Mouse (Mus musculus) lung, postnatal 4 days (tissue): ENCODE results near the gene Ppie.
"Not testable (repeated sequence)": the region's sequence is repeated elsewhere in the genome, so short reads cannot be mapped to it uniquely, and the experiment has no call there.

ENCODE experiments used
- DNase-seq, 2 experiments: peaks; one replicate each; pipeline ENCODE4 v3.0.0; 2021

Gene Ppie

DNA sequence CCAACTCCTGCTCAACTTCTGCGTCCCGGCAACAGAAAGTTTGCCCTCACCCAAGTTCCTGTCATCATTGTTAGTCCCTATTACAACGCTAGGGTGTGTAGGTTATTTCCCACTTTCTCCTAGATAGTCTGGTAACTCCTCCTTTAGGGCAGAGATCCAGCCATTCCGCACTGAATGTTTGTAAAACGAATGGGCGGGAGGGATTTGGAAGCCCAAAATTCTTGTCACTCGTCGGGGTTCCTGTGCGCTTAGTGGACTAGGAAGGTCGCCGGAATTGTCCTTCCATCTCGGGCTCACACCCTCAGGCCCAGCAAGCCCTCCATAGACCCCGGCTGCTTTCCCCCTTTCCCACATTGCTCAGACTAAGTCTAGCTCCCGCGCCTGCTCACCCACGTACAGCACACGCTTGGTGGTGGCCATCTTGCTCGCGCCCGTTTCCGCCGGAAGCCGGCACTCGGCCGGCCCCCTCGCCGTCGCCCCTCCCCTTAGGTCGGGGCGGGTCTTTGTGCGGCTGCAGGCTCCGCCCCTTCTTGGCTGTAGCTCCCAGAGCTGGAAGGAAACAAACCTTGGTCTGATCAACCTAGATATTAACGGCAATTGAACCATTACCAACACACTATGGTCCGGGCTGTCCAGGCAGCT is at the start of gene Ppie:
Ppie (minus strand) TSS at position 439 of the 642 bp plus-strand sequence.
- peak; percentile 83 to 87 for DNase-seq

DNA sequence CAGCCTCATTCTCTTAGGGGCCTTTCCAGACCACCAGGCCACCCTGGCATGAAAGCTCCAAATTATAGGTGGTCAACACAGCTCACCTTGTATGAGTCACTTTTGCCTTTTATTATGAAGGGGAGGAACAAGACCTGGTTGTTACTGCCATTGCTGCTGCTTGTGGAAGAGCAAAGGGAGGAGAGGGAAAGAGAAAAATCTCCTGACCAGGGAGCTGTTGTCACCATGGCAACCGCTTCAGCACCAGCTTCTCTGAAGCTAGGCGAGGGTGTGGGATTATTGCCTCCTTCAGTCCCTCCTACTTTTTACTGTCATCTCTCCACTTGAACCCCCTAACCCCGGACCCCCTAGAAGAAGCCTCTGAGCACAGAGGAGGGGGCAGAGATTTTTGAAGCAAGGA is 45.1 kb upstream of the Ppie start:
- DNase-seq = no peak

DNA sequence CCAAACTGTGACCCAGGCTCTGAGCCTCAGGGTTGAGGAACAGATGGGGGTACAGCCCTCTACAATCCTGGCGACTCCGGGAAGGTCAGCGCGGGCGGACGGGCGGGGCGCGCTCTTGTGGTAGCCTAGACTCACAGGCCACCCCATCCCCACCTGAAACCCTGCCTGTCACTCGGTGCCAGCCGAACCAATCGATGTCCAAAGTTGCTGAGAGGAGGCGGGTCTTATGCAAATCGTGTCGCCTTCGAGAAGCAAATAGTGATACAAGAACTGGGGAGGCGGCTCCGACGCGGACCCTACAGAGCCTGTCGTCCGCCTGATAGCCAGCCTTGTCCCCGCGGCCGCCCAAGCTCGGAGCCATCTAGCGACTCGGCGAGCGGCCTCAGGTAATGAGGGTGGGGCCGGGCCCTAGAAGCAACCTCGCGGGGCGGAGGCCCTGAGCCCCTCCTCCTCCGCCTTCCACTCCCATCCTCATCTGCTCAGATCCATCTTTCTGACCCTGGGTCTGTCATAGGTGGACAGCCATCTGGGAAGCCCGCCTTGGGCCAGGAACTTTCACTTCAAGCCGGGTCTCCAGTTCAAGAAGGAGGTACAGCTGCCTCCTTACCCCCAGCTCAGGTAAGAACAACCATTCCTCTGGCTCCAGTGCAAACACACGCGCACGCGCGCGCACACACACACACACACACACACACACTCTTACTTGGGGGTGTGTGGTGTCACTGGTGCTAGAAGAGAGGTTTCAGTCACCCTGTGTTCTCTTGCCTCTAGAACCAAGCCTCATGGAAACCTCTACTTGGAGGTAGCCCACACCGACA is 43.7 kb upstream of the Ppie start:
- peak; percentile 70 to 71 for DNase-seq

DNA sequence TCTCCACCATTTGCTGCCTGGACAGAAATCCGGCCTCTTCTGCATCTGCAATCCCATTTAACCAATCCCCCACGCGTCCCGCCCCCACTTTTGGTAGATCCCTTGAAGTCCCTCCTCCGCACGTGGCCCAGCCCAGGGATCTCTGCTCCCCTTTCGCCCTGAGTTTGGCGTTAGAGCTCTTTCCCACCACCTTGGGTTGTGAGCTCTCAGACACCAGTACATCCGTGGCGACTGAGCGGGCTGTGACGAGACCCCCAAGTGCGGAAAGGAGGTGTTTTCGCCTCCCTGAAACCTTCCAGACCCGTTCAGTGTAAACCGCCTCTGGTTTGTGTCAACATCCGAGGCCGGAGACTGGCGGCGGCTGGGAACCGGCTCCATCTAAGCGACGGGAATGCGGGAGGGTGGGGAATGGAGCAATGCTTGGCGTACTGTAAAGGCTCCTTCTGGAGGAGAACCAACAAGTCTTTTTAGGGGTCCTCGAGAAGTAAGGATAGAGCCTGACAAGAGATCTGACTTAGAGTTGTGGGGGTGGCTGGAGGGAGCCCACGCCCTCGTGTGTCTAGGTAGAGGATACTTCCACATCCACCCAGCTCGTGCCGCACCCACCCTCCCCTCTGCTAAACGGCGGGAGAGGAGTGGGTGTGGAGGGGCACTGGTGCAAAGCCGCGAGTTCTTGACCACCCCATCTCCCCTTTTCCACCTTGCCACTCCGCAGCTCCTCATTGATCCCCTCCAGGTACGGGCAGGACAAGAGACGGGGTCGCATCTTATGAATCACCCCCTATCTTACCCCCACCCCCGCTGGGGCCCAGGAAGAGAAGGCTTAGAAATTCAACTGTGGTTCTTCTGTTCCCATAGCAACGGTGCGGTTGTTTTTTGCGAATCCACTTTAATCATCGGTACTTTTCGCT is 42.8 kb upstream of the Ppie start, which contains the start of gene Hpcal4:
Hpcal4 (plus strand) TSS at position 900 of the 911 bp plus-strand sequence.
- peak in 1 of 2 experiments; percentile 24 for DNase-seq

DNA sequence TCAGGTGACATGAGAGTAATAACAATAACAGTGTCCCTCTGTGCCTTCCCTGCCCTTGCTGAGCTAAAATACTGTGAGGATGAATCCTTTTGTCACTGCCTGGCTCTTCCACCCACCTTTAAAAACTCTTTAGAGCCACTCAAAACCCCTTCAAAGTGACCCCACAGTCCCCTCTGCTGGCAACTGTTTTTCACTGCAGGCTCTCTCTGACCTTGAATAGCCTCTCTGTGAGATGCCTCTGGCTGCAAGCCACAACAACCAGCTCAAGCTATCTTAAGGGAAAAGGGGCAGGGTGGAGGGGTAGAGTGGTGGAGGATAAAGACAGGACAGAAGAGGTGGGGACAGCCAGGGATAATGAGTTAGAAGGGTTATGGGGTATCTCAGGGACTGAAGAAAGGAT is 32.1 kb upstream of the Ppie start:
- no peak for DNase-seq

DNA sequence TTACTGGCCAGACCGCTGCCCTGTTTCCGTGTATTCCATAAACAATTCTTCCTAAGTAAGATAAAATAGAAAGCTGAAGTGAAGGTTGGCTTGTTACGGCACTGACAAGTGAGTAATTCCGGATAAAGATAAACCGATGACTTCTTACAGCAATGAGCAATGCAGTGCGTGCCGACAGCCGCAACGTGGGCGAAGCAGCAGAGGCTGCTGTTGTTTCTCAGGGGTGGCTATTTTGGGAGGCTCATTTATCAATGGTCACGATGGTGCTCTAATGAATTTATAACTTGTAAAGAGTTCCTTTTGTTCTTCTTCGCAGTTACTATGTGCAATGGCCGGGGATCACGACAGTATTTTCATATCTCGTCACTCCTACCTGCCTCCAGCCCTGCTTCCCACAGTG is 24.4 kb upstream of the Ppie start:
- no peak for DNase-seq

DNA sequence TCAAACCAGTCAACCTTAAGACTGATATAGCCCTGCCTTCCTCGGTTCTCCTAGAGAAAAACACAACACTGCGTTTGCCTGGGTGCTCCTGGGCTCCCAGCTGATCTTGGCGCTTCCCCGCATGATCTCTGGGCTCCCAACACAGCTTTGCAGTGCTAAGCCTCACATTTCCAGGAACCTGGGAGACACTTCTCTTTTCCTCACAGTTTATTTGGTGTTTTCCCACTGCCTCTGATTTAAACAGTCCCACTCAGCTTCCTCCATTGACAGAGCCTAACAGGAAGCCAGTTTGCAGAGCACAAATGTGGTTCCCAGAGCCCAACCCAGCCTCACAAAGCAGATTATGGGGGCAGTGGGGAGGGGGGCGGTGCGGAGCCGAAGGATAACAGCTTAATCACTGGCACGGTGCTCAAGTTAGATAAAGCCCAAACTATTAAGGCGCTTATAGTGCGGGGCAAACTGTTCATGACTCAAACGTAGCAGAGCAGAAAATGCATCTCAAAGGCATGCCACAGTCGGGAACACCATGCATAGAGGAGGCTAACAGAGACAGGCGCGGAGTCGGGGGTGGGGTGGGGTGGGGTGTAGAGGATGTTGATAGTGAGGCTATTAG is 22.7 kb upstream of the Ppie start:
- DNase-seq = no peak

DNA sequence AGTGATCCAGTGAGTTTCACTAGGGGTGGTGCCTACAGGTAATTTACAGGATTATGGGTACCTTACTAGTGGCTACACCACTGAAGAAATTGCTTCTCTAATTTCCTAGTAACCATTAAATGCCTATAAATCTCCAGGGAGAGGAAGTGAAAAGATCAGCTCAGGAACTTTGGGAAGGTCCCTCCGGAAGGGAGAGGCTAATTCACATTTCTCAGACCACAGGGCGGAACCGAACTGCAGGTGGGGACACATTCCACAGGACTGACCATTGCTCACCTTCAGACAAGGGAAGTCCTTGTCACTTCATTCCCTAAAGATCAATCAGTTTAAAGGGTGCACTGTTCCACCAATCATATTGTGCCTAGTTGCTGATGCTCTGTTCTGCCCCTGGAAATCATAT is 21.5 kb upstream of the Ppie start:
- DNase-seq = not testable (repeated sequence)

DNA sequence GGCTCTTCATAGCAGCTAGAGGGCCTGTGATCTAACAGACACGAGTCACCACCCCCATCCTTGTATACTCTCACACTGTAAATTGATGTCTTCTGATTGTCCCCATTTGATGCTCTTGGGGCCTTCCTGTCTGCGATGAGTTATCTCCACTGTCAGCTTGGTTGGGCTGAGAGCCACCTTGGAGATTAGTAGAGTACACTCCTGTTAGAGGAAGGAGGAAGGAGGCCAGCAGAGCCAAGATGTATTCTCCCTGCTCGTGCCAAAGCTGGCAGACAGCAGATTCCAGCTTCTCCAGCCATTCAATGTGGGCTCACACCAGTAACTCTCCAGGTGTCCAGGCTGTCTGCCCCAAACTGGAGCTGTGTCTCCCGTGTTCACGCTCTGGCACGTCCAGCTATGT is 20.8 kb upstream of the Ppie start:
- DNase-seq = no peak

DNA sequence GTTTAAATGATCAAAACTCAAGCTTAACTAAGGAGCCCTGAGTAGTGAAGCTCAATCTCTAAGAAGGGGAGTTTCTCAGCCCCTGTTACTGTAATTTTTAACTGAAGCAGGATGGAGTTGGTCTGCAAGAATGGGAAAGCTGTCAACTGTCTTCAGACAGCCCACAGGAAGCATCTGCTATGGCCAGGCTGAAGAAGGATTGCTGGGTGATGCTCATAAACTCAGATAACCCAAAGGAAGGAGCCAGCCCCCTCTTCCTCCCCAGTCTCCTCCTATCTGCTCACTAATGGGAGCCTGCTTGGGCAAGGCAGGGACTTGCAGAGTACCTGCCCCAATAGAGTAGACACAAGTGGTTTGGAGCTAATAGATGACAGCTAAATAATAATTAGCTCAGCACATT is 16.1 kb upstream of the Ppie start:
- no peak for DNase-seq

DNA sequence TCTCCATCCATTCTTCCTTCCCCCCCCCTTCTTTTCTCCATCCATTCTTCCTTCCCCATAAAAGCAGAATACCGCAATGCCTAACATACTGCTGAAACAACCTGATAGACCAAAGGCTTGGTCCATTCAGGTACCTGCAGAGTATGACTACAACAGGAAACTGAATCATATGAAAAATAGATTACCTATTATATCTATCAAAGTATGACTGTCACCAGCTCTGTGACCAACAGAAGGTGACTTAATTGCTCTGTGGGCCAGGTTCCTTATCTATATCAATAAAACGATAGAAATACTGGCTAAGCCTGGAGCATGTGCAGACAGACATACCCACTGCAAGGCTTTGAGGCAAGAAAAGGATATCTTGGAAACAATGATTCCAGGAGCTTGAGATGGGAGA is 15.7 kb upstream of the Ppie start:
- no peak for DNase-seq

DNA sequence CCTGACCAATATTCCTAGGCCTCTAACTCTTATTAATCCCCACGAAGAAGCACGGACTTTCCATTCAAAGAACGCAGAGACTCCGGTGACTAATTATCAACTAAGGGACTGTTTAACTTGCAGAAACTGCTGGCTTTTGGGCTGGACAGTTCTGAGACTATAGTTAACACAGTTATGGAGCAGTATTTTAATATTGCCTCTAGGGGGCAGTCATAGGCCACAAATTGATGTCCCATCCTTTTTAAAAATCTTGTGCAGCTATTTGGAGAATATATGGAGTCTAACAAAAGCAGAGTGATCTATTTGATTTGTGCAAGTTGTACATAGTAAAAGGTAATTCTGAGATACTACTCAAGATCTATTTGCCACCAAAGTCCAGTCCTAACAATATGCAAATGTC is 15.3 kb upstream of the Ppie start:
- peak in 1 of 2 experiments; percentile 6 for DNase-seq

DNA sequence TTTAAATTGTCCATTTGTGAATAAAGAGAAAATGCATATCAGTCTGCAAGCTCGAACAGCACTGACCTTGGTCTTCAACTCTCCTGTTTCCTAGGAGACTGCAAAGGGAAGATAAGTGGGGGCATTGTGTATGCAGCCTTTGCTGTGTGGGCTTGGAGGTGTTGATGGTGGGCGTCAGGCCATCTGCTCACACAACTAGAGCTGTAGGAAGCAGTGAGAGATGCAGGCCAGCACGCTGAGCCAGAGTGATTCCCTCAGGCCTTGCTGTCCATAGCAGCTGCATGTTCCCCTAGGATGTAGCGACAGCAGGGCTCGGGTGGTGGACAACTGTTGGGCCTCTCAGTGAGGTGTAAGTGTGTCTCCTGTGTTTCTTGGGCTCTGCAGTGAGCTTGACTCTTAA is 13.2 kb upstream of the Ppie start:
- DNase-seq = no peak

DNA sequence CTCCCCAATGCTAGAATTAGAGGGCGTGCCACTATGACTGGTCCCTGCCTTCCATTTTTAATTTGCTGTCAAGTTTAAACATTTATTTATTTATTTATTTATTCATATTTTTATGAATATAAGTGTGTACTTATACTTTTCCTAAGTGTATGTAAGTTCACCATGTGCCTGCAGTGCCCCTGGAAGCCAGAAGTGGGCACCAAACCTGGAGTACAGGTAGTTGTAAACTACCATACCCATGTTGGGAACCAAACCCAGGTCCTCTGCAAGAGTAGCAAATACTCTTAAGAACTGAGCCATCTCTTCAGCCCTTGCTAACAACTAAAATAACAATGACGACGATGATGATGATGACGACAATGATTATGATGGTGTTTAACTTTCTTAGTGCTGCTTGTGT is 12.3 kb upstream of the Ppie start:
- no peak for DNase-seq

DNA sequence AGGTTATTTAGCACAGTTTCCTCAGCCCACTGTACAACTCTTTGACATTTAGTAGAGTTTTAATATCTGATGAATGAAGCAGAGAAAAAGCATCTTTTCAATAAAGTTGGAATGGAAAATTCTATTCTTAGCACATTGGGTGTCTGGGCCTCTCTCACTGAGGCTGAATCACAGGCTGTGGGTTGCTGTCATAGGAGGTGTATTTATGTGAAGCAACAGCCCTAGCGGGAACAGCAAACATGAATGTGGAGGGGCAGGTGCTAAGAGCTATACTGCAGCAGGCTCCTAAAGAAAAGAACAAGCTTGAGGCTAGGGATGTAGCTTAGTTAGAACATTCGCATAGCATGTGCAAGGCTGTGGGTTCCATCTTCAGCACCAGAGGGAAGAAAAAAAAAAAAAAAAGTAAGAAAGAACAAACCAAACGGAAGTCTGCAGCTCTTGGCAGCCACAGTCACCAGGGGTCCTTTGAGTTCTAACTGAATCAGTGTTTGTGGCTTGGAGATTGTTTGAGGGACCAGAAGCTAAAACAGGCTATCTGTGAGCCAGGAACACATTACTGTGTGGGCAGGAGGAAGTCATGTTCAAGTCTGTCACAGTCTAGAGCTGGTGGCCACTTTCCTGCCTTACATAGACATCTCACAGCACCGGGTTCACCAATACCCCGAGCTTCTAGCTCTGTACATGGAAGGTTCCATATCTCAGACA is 7.8 kb upstream of the Ppie start:
- DNase-seq = no peak

DNA sequence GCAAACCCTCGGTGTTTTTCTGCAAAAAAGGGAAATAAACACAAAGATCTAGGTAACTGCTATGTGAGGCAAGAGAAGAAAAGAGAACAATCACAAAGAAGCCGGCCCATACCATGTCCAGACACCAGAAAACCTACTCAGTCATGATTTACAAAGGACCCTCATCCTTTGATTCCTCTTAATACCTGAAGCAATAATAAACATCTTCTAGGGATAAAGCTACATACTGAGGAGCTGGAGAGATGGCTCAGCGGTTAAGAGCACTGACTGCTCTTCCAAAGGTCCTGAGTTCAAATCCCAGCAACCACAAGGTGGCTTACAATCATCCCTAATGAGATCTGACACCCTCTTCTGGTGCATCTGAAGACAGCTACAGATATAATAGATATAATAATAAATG is 2.2 kb downstream of the Ppie start:
- no peak for DNase-seq

DNA sequence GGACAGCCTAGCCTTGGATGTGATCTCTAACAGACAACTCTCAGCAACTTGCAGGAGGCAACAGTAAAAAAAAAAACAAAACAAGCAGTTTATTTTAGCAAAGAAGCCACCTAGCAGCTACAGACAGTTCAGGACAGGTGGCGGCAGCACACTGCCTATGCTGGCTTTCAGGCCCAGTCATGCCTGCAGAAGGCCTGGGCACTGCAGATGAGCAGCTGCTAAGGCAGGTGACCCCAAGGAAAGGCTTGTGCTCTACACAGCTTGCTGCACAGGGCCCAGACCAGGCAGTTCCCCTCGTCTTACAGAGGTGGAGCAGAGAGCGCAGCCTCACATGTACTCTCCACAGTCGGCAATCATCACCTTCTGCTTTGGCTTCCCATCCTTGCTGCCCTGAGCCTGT is 12.7 kb downstream of the Ppie start:
- DNase-seq = no peak

DNA sequence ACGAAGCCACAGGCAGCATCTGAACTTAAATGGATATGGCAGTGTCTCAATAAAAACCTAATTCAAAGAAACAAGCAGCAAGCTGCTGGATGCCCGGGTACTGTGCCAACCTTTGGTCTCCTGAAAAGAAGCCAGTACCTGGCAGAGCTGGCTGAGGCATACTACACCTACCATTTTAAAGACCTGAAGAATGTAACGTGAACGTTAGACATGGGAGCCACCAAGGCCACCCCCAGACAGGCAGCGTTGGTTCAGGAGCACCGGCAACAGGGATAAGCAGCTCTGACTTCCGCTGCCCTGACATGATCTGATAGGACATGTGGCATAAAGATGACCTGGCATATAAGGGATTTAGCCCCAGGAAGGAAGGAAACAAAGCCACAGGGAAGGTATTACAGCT is 13.1 kb downstream of the Ppie start:
- no peak for DNase-seq

DNA sequence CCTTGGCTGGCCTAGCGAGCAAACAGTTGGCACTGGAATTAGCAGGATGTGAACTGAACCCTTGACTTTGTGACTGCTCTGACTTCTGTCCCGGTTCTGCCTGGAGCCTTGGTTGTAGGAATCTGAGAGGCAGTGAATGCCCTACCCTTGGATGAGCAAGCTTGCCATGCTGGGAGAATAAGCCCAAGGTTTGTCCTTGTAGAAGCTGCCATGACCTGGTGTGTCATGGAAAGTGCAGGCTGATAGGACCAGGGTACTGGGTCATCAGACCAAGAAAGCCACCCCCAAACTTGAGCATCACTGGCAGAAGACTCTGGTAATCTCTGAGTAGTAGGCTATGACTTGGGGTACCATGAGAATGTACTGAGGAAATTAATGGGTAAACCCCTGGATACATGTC is 18.5 kb downstream of the Ppie start:
- no peak for DNase-seq

DNA sequence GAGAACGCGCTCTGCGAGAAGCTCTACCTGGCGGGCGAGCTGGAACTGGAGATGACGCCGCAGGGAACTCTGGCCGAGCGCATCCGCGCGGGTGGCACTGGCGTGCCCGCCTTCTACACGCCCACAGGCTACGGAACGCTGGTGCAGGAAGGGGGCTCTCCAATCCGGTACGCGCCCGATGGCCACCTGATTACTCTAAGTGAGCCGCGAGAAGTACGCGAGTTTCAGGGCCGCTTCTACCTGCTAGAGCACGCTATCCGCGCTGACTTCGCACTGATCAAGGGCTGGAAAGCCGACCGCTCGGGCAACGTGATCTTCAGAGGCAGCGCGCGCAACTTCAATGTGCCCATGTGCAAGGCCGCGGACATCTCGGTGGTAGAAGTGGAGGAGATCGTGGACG is 23.1 kb downstream of the Ppie start:
- DNase-seq = not testable (repeated sequence)

DNA sequence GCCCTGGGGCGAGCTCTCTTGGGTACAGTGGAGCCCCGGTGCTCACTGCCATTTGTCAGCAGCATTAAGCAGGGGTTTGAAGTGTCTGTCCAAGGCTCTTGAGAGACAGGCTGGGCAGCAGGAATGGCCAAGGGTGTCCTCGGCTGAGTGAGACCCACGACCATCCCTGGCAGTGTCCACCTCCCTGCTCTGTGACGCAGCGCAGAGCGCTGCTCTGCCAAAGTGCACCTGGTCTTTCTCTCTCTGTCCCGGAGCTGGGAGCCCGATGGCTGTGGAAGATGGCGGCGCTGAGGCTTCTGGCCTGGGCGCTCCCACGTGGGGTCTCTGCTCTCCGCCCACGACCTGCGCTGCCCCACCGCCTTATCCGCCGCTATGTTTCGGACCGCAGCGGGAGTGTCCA is 23.7 kb downstream of the Ppie start, which contains the start of gene Oxct2b:
Oxct2b (plus strand) TSS at position 256 of the 400 bp plus-strand sequence.
- DNase-seq = no peak

DNA sequence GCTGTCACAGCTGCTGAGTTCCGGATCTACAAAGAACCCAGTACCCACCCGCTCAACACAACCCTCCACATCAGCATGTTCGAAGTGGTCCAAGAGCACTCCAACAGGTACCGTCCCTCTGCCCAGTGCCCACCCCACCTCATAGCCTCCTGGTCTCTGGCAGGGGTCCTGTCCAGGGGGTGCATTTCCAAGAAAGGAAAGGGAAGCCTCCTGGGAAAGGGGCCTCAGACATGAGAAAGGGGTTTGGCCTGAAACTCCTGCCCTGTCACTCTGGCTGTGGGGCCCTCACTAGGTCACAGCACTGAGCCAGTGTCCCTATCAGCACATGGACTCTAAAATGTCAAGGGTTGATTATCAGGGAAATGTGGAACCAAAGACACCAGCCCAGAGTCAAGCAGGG is 25.1 kb downstream of the Ppie start:
- not testable (repeated sequence) for DNase-seq
